Comparison of ENCODE assay signal across 29 mouse cellular contexts in genomic region chr17:7749051-7749815, GRCm38 (mm10).
A peak's percentile ranks its signal among the peaks of the same experiment; 100 is the strongest.
DNase-seq lines count a peak whose midpoint lies in the region; ATAC-seq and TF ChIP-seq lines count a peak whose summit lies in the region.
"Had no signal": no experiment of that assay in that cellular context is flagged by ENCODE, and none has a peak within 500 bp of the region (broad histone marks: within the 10 kb centered on the region; RNA-seq: fewer than 3 reads in every experiment).

No protein-coding gene starts in this region.

- ATAC-seq in heart, embryonic 12.5 days (ENCODE audit: insufficient number of reproducible peaks, low FRiP score): no peak
- no peak for ATAC-seq in heart, embryonic 11.5 days (replicated peaks; ENCODE audit: insufficient number of reproducible peaks, low FRiP score, low TSS enrichment)
- ATAC-seq in forebrain, embryonic 15.5 days (replicated peaks): no peak
- ATAC-seq: hindbrain, embryonic 16.5 days had no signal

- H3K27ac ChIP-seq in heart, embryonic 12.5 days (ENCODE audit: poor library complexity, severe bottlenecking): no peak overlapping the region
- no peak overlapping the region for H3K27ac ChIP-seq in heart, embryonic 11.5 days (ENCODE audit: low read depth, low read length)
- H3K27ac ChIP-seq in embryonic fibroblast, embryonic 13.5 days (ENCODE audit: insufficient read depth, low read length): peak overlapping the region; percentile 16
- H3K27ac ChIP-seq in forebrain, embryonic 15.5 days (replicated peaks): no peak overlapping the region
- H3K27ac ChIP-seq: embryonic facial prominence, embryonic 13.5 days; forebrain, embryonic 12.5 days; kidney, embryonic 15.5 days; limb, embryonic 10.5 days; limb, embryonic 15.5 days; liver, embryonic 13.5 days; stomach, postnatal 0 days had no signal

- H3K9ac ChIP-seq in heart, embryonic 12.5 days: no peak overlapping the region
- H3K9ac ChIP-seq in heart, embryonic 11.5 days (ENCODE audit: low read depth, low read length): no peak overlapping the region
- no peak overlapping the region for H3K9ac ChIP-seq in forebrain, embryonic 15.5 days (replicated peaks)
- H3K9ac ChIP-seq: embryonic facial prominence, embryonic 13.5 days; forebrain, embryonic 12.5 days; kidney, embryonic 15.5 days; limb, embryonic 15.5 days; liver, embryonic 13.5 days had no signal

- TF ChIP-seq CTCF in embryonic fibroblast, embryonic 13.5 days (IDR thresholded peaks at IDR 0.05; ENCODE audit: borderline replicate concordance, insufficient read depth, low read length): no peak

- H3K4me3 ChIP-seq in heart, embryonic 12.5 days: no peak overlapping the region
- H3K4me3 ChIP-seq in heart, embryonic 11.5 days (ENCODE audit: low read depth, low read length): no peak overlapping the region
- no peak overlapping the region for H3K4me3 ChIP-seq in embryonic fibroblast, embryonic 13.5 days (ENCODE audit: insufficient read depth, low read length)
- H3K4me3 ChIP-seq in forebrain, embryonic 15.5 days: no peak overlapping the region
- H3K4me3 ChIP-seq: embryonic facial prominence, embryonic 13.5 days; erythroblast, embryonic 14.5 days; forebrain, embryonic 12.5 days; kidney, embryonic 15.5 days; limb, embryonic 10.5 days; limb, embryonic 15.5 days; liver, embryonic 13.5 days had no signal

- no peaks in the 10 kb centered on the region for H3K36me3 ChIP-seq in heart, embryonic 12.5 days
- no peaks in the 10 kb centered on the region for H3K36me3 ChIP-seq in heart, embryonic 11.5 days (ENCODE audit: control insufficient read depth, insufficient read depth, low read length)
- no peaks in the 10 kb centered on the region for H3K36me3 ChIP-seq in forebrain, embryonic 15.5 days
- H3K36me3 ChIP-seq: embryonic facial prominence, embryonic 13.5 days; forebrain, embryonic 12.5 days; kidney, embryonic 15.5 days; limb, embryonic 10.5 days; liver, embryonic 13.5 days had no signal

- intact Hi-C loops in heart, postnatal 10 days (cut with DNase I): no loop called here

- 72% methylated on average over 4 of the region's 4 CpGs for WGBS in heart, embryonic 12.5 days
- 78% methylated on average over 4 of the region's 4 CpGs for WGBS in heart, embryonic 11.5 days (ENCODE audit: insufficient replicate concordance)
- 76% methylated on average over 4 of the region's 4 CpGs for WGBS in forebrain, embryonic 15.5 days

- no peaks in the 10 kb centered on the region for H3K27me3 ChIP-seq in heart, embryonic 12.5 days (replicated peaks)
- H3K27me3 ChIP-seq in heart, embryonic 11.5 days (ENCODE audit: control insufficient read depth, insufficient read depth, low read length): no peaks in the 10 kb centered on the region
- no peaks in the 10 kb centered on the region for H3K27me3 ChIP-seq in forebrain, embryonic 15.5 days
- H3K27me3 ChIP-seq: embryonic facial prominence, embryonic 13.5 days; forebrain, embryonic 12.5 days; kidney, embryonic 15.5 days; limb, embryonic 15.5 days; liver, embryonic 13.5 days had no signal

- no peaks in the 10 kb centered on the region for H3K4me1 ChIP-seq in heart, embryonic 12.5 days (replicated peaks)
- no peaks in the 10 kb centered on the region for H3K4me1 ChIP-seq in heart, embryonic 11.5 days (ENCODE audit: control insufficient read depth, insufficient read depth, low read length)
- peaks cover 5% of the 10 kb centered on the region; the same call in 1 of the 2 replicates for H3K4me1 ChIP-seq in embryonic fibroblast, embryonic 13.5 days (ENCODE audit: control insufficient read depth, insufficient read depth, low read length)
- no peaks in the 10 kb centered on the region for H3K4me1 ChIP-seq in forebrain, embryonic 15.5 days
- H3K4me1 ChIP-seq: embryonic facial prominence, embryonic 13.5 days; forebrain, embryonic 12.5 days; kidney, embryonic 15.5 days; limb, embryonic 10.5 days; limb, embryonic 15.5 days; liver, embryonic 13.5 days had no signal

- TF ChIP-seq POLR2A in embryonic fibroblast, embryonic 13.5 days (IDR thresholded peaks at IDR 0.05; ENCODE audit: low read depth, low read length): no peak

- no peak overlapping the region for H3K4me2 ChIP-seq in heart, embryonic 12.5 days
- no peak overlapping the region for H3K4me2 ChIP-seq in heart, embryonic 11.5 days
- H3K4me2 ChIP-seq in forebrain, embryonic 15.5 days (replicated peaks): no peak overlapping the region
- H3K4me2 ChIP-seq: embryonic facial prominence, embryonic 13.5 days; forebrain, embryonic 12.5 days; kidney, embryonic 15.5 days; limb, embryonic 15.5 days; liver, embryonic 13.5 days had no signal

- no peaks in the 10 kb centered on the region for H3K9me3 ChIP-seq in heart, embryonic 12.5 days (replicated peaks)
- no peaks in the 10 kb centered on the region for H3K9me3 ChIP-seq in heart, embryonic 11.5 days (replicated peaks; ENCODE audit: control insufficient read depth, low read length)
- no peaks in the 10 kb centered on the region for H3K9me3 ChIP-seq in forebrain, embryonic 15.5 days
- H3K9me3 ChIP-seq: embryonic facial prominence, embryonic 13.5 days; forebrain, embryonic 12.5 days; kidney, embryonic 15.5 days; limb, embryonic 10.5 days; limb, embryonic 15.5 days had no signal

- peak; percentile 94 for DNase-seq in heart, adult 11 months
- DNase-seq in heart, postnatal 10 days: peak; percentile 26 to 43
- peak; percentile 69 for DNase-seq in 3T3-L1 (ENCODE audit: low read depth, low spot score)
- no peak for DNase-seq in adrenal gland, adult (ENCODE audit: inconsistent age in 2 of 2, low spot score in 1 of 2)
- DNase-seq: adrenal gland, postnatal 25 days; B cell, adult 2 months; cerebellum, adult 18-20 months; cerebellum, postnatal 10 days; kidney, adult 18-20 months; kidney, postnatal 25 days; liver, embryonic 13.5 days; lung, adult 18-20 months; lung, postnatal 10 days; midbrain, embryonic 14.5 days; retina, postnatal 1 day; thymus, adult 18-20 months; thymus, postnatal 25 days had no signal

Comparison
In these comparisons a context has a peak if more than half of its experiments do, and no peak if none do; other contexts are left out.
1. DNase-seq: peak in heart, adult 11 months (single experiment), heart, postnatal 10 days (2 of 2) and 3T3-L1 (single experiment); none in adrenal gland, adult (0 of 2).